Mouse (Mus musculus) heart, adult 2 months (tissue): ENCODE measurements at regions not wholly inside any gene's neighbourhood (a gene's known extent, or its start where the extent isn't known, plus 50 kb on each side); places are given as distances from the start of the nearest gene placed in this dataset.
"Not testable (repeated sequence)": the region's sequence is repeated elsewhere in the genome, so short reads cannot be mapped to it uniquely, and the experiment has no call there.

Source experiments
- DNase-seq, 2 experiments: peaks; one replicate each; pipeline ENCODE4 v3.0.0; 2021
- H3K27ac ChIP-seq: fragments of 200-600 bp; 2 replicates; pipeline ENCODE4 v1.8.1; 2022
- H3K27me3 ChIP-seq: fragments of 200-500 bp; 2 replicates; pipeline ENCODE4 v1.6.1; 2012; ENCODE audit warnings: mild to moderate bottlenecking, low read length, inconsistent platforms, mixed read lengths; ENCODE audit not compliant: control insufficient read depth, insufficient read depth
- H3K36me3 ChIP-seq: fragments of 200-500 bp; 2 replicates; pipeline ENCODE4 v1.6.1; 2012; ENCODE audit warnings: low read length, inconsistent platforms; ENCODE audit not compliant: control insufficient read depth, insufficient read depth
- H3K4me1 ChIP-seq: fragments of 200-500 bp; 2 replicates; pipeline ENCODE4 v1.6.1; 2011; ENCODE audit warnings: low read length; ENCODE audit not compliant: control insufficient read depth, insufficient read depth
- H3K4me3 ChIP-seq: fragments of 200-600 bp; 2 replicates; pipeline ENCODE4 v1.8.1; 2022
- H3K79me2 ChIP-seq: fragments of 200-500 bp; replicated peaks from 2 replicates; pipeline ENCODE4 v1.6.1; 2012; ENCODE audit warnings: mild to moderate bottlenecking, inconsistent platforms, low read length, moderate library complexity, mixed read lengths; ENCODE audit not compliant: control insufficient read depth, insufficient read depth
- H3K9ac ChIP-seq: fragments of 200-500 bp; 2 replicates; pipeline ENCODE4 v1.6.1; 2012; ENCODE audit warnings: low read depth, mild to moderate bottlenecking, control low read depth, inconsistent platforms, low read length, mixed read lengths
- CTCF ChIP-seq: fragments of 200-600 bp; IDR thresholded peaks from 2 replicates; pipeline ENCODE4 v1.8.1; 2022; ENCODE audit warnings: antibody characterized with exemption, mild to moderate bottlenecking, moderate library complexity
- EP300 ChIP-seq: fragments of 200-500 bp; IDR thresholded peaks from 2 replicates; pipeline ENCODE4 v1.6.1; 2011; ENCODE audit warnings: low read depth, low read length, control low read depth; ENCODE audit not compliant: insufficient read depth
- POLR2A ChIP-seq: fragments of 200-500 bp; IDR thresholded peaks from 2 replicates; pipeline ENCODE4 v1.6.1; 2011; ENCODE audit warnings: mild to moderate bottlenecking, low read depth, low read length, control low read depth; ENCODE audit not compliant: insufficient read depth
- WGBS: fragments of 180-500 bp; shearing (Covaris S2); methylation state at CpG from one replicate; pipeline ENCODE4 v1.1.7; 2018; 5-methylcytosine and 5-hydroxymethylcytosine counted together
- intact Hi-C: fragments of 180-260 bp; cut with DNase I; formaldehyde crosslinking; loops from one replicate; pipeline ENCODE4 v1.15.1; 2025

GRCm38 (mm10) chrX:166795651-166796050 lies 210.1 kb upstream of the Egfl6 start:
- no peak for DNase-seq
- Histone ChIP-seq H3K36me3 (no peaks in the 10 kb centered on the region), H3K27me3 (no peaks in the 10 kb centered on the region), H3K9ac (no peak overlapping the region), H3K4me3 (no peak overlapping the region), H3K4me1 (no peaks in the 10 kb centered on the region), H3K27ac (no peak overlapping the region), H3K79me2 (no peaks in the 10 kb centered on the region)
- TF ChIP-seq CTCF (no peak), EP300 (no peak), POLR2A (no peak)
- intact Hi-C loops: loop anchor here (5.0 kb wide), 1 partner anchor 133 kb away; no protein-coding TSS in a partner anchor
- 65% methylated on average over 2 of the region's 2 CpGs for WGBS

- Histone ChIP-seq H3K36me3 (no peaks in the 10 kb centered on the region), H3K27me3 (no peaks in the 10 kb centered on the region), H3K4me1 (no peaks in the 10 kb centered on the region), H3K9ac (no peak overlapping the region), H3K27ac (no peak overlapping the region), H3K4me3 (no peak overlapping the region), H3K79me2 (no peaks in the 10 kb centered on the region)
- WGBS: 68% methylated on average over 3 of the region's 3 CpGs
- TF ChIP-seq EP300 (no peak), CTCF (no peak), POLR2A (no peak)
- no peak for DNase-seq
- intact Hi-C loops: no loop called here
Observed at GRCm38 (mm10) chrX:166789031-166789430, 203.5 kb upstream of the Egfl6 start.

DNA sequence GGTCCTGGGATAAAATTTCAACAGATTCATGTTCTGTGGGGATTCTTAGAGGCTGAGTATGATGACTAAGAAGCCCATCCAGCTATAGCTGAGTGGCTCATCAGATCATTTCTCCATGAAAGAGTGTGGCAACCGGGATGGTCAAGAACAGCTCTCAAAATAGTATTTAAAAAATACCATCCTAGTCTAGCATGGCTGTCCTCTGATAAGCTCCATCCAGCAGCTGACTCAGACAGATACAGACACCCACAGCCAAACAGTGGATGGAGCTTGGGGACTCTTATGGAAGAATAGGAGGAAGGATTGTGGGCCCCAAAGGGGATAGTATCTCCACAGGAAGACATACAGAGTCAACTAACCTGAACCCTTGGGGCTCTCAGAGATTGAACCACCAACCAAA lies 201.6 kb upstream of the Egfl6 start:
- H3K36me3 ChIP-seq, H3K9ac ChIP-seq, H3K27me3 ChIP-seq, DNase-seq, H3K4me1 ChIP-seq, H3K79me2 ChIP-seq, H3K4me3 ChIP-seq, intact Hi-C loops, H3K27ac ChIP-seq: not testable (repeated sequence)
- 43% methylated on average over 1 of the region's 1 CpGs for WGBS

GRCm38 (mm10) chrX:166785615-166786014 lies 200.1 kb upstream of the Egfl6 start:
- H3K4me3 ChIP-seq: no peak overlapping the region
- no peak overlapping the region for H3K9ac ChIP-seq
- H3K36me3 ChIP-seq: no peaks in the 10 kb centered on the region
- H3K4me1 ChIP-seq: no peaks in the 10 kb centered on the region
- WGBS: 70% methylated on average over 3 of the region's 3 CpGs
- no peak for DNase-seq
- H3K27ac ChIP-seq: no peak overlapping the region
- H3K27me3 ChIP-seq: no peaks in the 10 kb centered on the region
- intact Hi-C loops: no loop called here
- no peak for TF ChIP-seq EP300
- TF ChIP-seq POLR2A: no peak
- no peak for TF ChIP-seq CTCF
- no peaks in the 10 kb centered on the region for H3K79me2 ChIP-seq

GRCm38 (mm10) chrX:166783377-166783776 lies 197.9 kb upstream of the Egfl6 start:
- intact Hi-C loops: no loop called here
- no peak overlapping the region for H3K9ac ChIP-seq
- DNase-seq: no peak
- H3K79me2 ChIP-seq: no peaks in the 10 kb centered on the region
- no peaks in the 10 kb centered on the region for H3K27me3 ChIP-seq
- H3K27ac ChIP-seq: no peak overlapping the region
- H3K4me1 ChIP-seq: no peaks in the 10 kb centered on the region
- H3K36me3 ChIP-seq: no peaks in the 10 kb centered on the region
- TF ChIP-seq CTCF (no peak), EP300 (no peak), POLR2A (no peak)
- WGBS: 65% methylated on average over 2 of the region's 2 CpGs
- no peak overlapping the region for H3K4me3 ChIP-seq

- no peak for TF ChIP-seq EP300
- TF ChIP-seq CTCF: no peak
- TF ChIP-seq POLR2A: no peak
- Histone ChIP-seq H3K4me3 (no peak overlapping the region), H3K36me3 (no peaks in the 10 kb centered on the region), H3K9ac (no peak overlapping the region), H3K79me2 (no peaks in the 10 kb centered on the region), H3K27me3 (no peaks in the 10 kb centered on the region), H3K27ac (no peak overlapping the region), H3K4me1 (no peaks in the 10 kb centered on the region)
- DNase-seq: no peak
- intact Hi-C loops: no loop called here
- whole genome bisulfite sequencing: 85% methylated on average over 6 of the region's 6 CpGs
Observed at GRCm38 (mm10) chrX:166779334-166780092, 194.0 kb upstream of the Egfl6 start.
